Mouse (Mus musculus) liver, embryonic 14.5 days (tissue): ENCODE data around the gene Prkn.

Experiments used
- CTCF ChIP-seq: IDR thresholded peaks from 2 replicates; pipeline ENCODE4 v1.5.1; 2016; ENCODE audit warnings: antibody characterized with exemption, low read depth, control low read depth
- EP300 ChIP-seq: IDR thresholded peaks from 2 replicates; pipeline ENCODE4 v1.6.1; 2016; ENCODE audit warnings: antibody characterized with exemption, low read depth

DNA sequence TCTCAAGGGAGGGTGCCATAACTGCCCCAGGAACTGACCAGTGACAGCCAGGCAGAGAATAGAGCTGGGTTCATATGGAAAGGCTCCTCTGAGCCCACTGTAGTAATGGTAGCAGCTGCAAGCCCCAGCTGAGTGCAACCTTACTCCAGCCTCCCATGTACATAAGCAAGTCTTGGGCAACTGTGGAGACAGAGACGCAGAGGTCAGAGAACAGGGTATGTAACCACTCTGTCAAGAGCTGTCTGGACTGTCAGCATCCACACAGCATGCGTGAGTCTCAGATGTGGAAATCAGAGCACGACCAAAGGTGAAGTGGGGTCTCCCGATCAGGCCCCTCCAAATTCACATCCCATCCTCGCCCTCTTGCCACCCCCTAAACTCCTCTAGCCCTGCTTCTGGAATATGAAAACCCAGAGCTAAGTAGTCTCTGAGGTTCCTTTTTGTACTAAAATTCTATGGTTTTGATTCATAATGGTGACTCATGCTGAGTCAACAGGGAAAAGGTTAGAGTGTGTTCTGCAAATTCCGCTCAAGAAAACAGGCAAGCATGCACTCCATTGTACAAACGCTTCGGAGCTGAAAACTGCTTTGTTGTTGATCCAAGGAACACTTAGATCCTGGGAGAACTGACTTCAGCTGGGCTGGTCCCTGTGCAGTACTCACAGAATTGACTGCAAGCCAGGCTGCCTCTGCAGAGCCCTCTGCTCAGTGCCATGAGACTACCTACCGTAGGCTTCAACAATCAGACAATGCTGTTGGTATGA lies 1254.8 kb downstream of the Prkn start:
- TF ChIP-seq EP300 (no peak), CTCF (no peak)
